Mouse (Mus musculus) forebrain, embryonic 15.5 days (tissue): Measurements from ENCODE around the gene Vsir. TPM values are rescaled to one million over a fixed set of nuclear protein-coding genes. Genes with fewer than 3 reads are reported as not detected.

Experiments
- polyA plus RNA-seq: library from polyadenylated mRNA; unstranded; fragments of >200 nt; fragmentation: Nextera tagmentation; extraction: Ambion mirVana; gene quantifications from 2 replicates; pipeline ENCODE4 v1.2.1, GENCODE M21; 2015

Vsir gene
- polyA plus RNA-seq, 1 experiment from 2014 or later = 1.4 TPM

Other genes starting within 250 kb of the Vsir start
- 48.1 and 49.0 TPM in 2 replicates for gene Spock2, start 240.6 kb upstream of the Vsir start, polyA plus RNA-seq
- 1.2 and 1.5 TPM in 2 replicates for gene Chst3, start 127.6 kb upstream of the Vsir start, polyA plus RNA-seq
- 141 and 169 TPM in 2 replicates for gene Psap, start 69.2 kb upstream of the Vsir start, polyA plus RNA-seq
- gene Gm17455, start 52.9 kb downstream of the Vsir start, polyA plus RNA-seq = 4.9 and 6.9 TPM in 2 replicates